Mouse (Mus musculus) erythroblast, embryonic 14.5 days (primary cell): Measurements from ENCODE around the gene Dhx30.

ENCODE experiments used
- GATA1 ChIP-seq: IDR thresholded peaks from 2 replicates; pipeline ENCODE4 v1.6.1; 2012; ENCODE audit warnings: low read length, inconsistent platforms, mixed read lengths
- TAL1 ChIP-seq: IDR thresholded peaks from 3 replicates; pipeline ENCODE4 v1.6.1; 2012; ENCODE audit warnings: low read length, inconsistent platforms, mixed read lengths

- TF ChIP-seq GATA1, result no peak
- no peak for TF ChIP-seq TAL1
These were observed 63.6 kb downstream of the Dhx30 start for GRCm38 (mm10) chr9:110054080-110054421.
